In genomic region chr5:12575262-12575661, GRCm38 (mm10) we compare ENCODE assay signal across 27 mouse cellular contexts.
DNase-seq lines count a peak whose midpoint lies in the region; ATAC-seq and TF ChIP-seq lines count a peak whose summit lies in the region.
"Had no signal": no experiment of that assay in that cellular context is flagged by ENCODE, and none has a peak within 500 bp of the region (broad histone marks: within the 10 kb centered on the region; RNA-seq: fewer than 3 reads in every experiment).

No protein-coding gene starts in this region.

- TF ChIP-seq CTCF in MEL (IDR thresholded peaks at IDR 0.05 in 2 of 3, conservative IDR thresholded peaks at IDR 0.05 in 1 of 3; ENCODE audit: control insufficient read depth in 1 of 3, insufficient read depth in 1 of 3, low read depth in 2 of 3, low read length in 3 of 3, poor library complexity in 1 of 3, severe bottlenecking in 1 of 3) (no peak), Patski (IDR thresholded peaks at IDR 0.05) (no peak)
- TF ChIP-seq CTCF in left cerebral cortex, adult 2 months (IDR thresholded peaks at IDR 0.05), result no peak

- no peaks in the 10 kb centered on the region for H3K36me3 ChIP-seq in MEL (ENCODE audit: control insufficient read depth in 1 of 2, insufficient read depth in 2 of 2, low read length in 2 of 2)
- H3K36me3 ChIP-seq in hindbrain, embryonic 16.5 days (ENCODE audit: control insufficient read depth, insufficient read depth, low read length), result no peaks in the 10 kb centered on the region
- H3K36me3 ChIP-seq: embryonic facial prominence, embryonic 15.5 days; forebrain, embryonic 10.5 days; forebrain, embryonic 12.5 days; G1E had no signal

- CTCF ChIA-PET in Patski (lab: Charles Lee), result interaction anchor here (1.9 kb wide), 1 partner anchor 64 kb away, joined by 5 read pairs; no protein-coding TSS in a partner anchor

- no peaks in the 10 kb centered on the region; a peak in 1 of 4 replicates for H3K4me1 ChIP-seq in MEL (ENCODE audit: control insufficient read depth in 1 of 2, insufficient read depth in 2 of 2, low read length in 2 of 2)
- H3K4me1 ChIP-seq in hindbrain, embryonic 16.5 days (ENCODE audit: control insufficient read depth, insufficient read depth, low read depth, low read length), result no peaks in the 10 kb centered on the region; the same call in 1 of the 2 replicates
- H3K4me1 ChIP-seq: embryonic facial prominence, embryonic 15.5 days had no signal

- in situ Hi-C loops in Patski (cut with MboI; ENCODE audit: low pct_unique_long_range_greater_than_20kb), result no loop called here

- 78% methylated on average over 1 of the region's 1 CpGs for WGBS in hindbrain, embryonic 16.5 days

- no peak overlapping the region for H3K27ac ChIP-seq in MEL (ENCODE audit: control insufficient read depth, low read depth, low read length)
- no peak overlapping the region for H3K27ac ChIP-seq in left cerebral cortex, adult 2 months
- no peak overlapping the region for H3K27ac ChIP-seq in hindbrain, embryonic 16.5 days (ENCODE audit: low read depth, low read length)
- H3K27ac ChIP-seq: embryonic facial prominence, embryonic 13.5 days; embryonic facial prominence, embryonic 15.5 days; forebrain, embryonic 10.5 days; forebrain, embryonic 12.5 days had no signal

- intact Hi-C loops in left cerebral cortex, adult 2 months (cut with DNase I), result no loop called here

- TF ChIP-seq POLR2A in MEL (IDR thresholded peaks at IDR 0.05; ENCODE audit: control insufficient read depth in 1 of 2, insufficient read depth in 1 of 2, low read depth in 1 of 2, low read length in 2 of 2, poor library complexity in 1 of 2), result no peak

- no peak for TF ChIP-seq EP300 in MEL (IDR thresholded peaks at IDR 0.05; ENCODE audit: low read depth in 1 of 2, low read length in 2 of 2)

- no peak overlapping the region for H3K4me3 ChIP-seq in MEL (ENCODE audit: control insufficient read depth in 1 of 2, insufficient read depth in 1 of 2, low read depth in 2 of 2, low read length in 2 of 2)
- H3K4me3 ChIP-seq in left cerebral cortex, adult 2 months, result no peak overlapping the region
- H3K4me3 ChIP-seq in hindbrain, embryonic 16.5 days (ENCODE audit: low read length), result no peak overlapping the region
- H3K4me3 ChIP-seq: embryonic facial prominence, embryonic 13.5 days; embryonic facial prominence, embryonic 15.5 days; erythroblast, embryonic 14.5 days; forebrain, embryonic 10.5 days; forebrain, embryonic 12.5 days had no signal

- no peak for TF ChIP-seq RAD21 in MEL (IDR thresholded peaks at IDR 0.05; ENCODE audit: low read depth, low read length)

- ATAC-seq in Patski, result peak; percentile 90
- ATAC-seq in hindbrain, embryonic 16.5 days, result no peak
- ATAC-seq: CD4-positive, CD25-positive, alpha-beta regulatory T cell, adult 4 months; forebrain, embryonic 14.5 days; forebrain, postnatal 0 days had no signal

- no peak overlapping the region for H3K9ac ChIP-seq in MEL (ENCODE audit: control insufficient read depth, low read depth, low read length, poor library complexity, severe bottlenecking)
- no peak overlapping the region for H3K9ac ChIP-seq in hindbrain, embryonic 16.5 days (ENCODE audit: low read depth, low read length)
- H3K9ac ChIP-seq: embryonic facial prominence, embryonic 13.5 days; embryonic facial prominence, embryonic 15.5 days; forebrain, embryonic 12.5 days; forebrain, postnatal 0 days had no signal

- H3K27me3 ChIP-seq in MEL (ENCODE audit: control insufficient read depth in 1 of 2, insufficient read depth in 2 of 2, low read length in 2 of 2) (no peaks in the 10 kb centered on the region), Patski (no peaks in the 10 kb centered on the region)
- no peaks in the 10 kb centered on the region for H3K27me3 ChIP-seq in hindbrain, embryonic 16.5 days (replicated peaks; ENCODE audit: control insufficient read depth, insufficient read depth, low read length)
- H3K27me3 ChIP-seq: CH12.LX; embryonic facial prominence, embryonic 13.5 days; embryonic facial prominence, embryonic 15.5 days; forebrain, embryonic 12.5 days had no signal

- H3K4me2 ChIP-seq in hindbrain, embryonic 16.5 days (ENCODE audit: low read length), result no peak overlapping the region
- H3K4me2 ChIP-seq: embryonic facial prominence, embryonic 13.5 days; embryonic facial prominence, embryonic 15.5 days; forebrain, embryonic 12.5 days had no signal

- POLR2A ChIA-PET in Patski (lab: Charles Lee), result no interaction called here

- peak; percentile 86 for DNase-seq in 3T3-L1 (ENCODE audit: low read depth, low spot score)
- DNase-seq in MEL (ENCODE audit: low read depth, low spot score), result peak; percentile 32
- DNase-seq in Patski (ENCODE audit: low read depth, low spot score), result no peak
- no peak for DNase-seq in left cerebral cortex, adult 2 months (ENCODE audit: extremely low spot score in 1 of 2, low spot score in 2 of 2)
- no peak for DNase-seq in thymus, postnatal 36 days
- DNase-seq in lung, postnatal 4 days, result no peak
- DNase-seq: adrenal gland, adult 2 months; adrenal gland, postnatal 10 days; adrenal gland, postnatal 25 days; cerebellum, adult 11 months; cerebellum, adult 18-20 months; cerebellum, adult 8-10 months; cerebellum, adult 9-11 months; cerebellum, postnatal 14 days; cerebellum, postnatal 36 days; embryo, embryonic 11 days; forebrain, postnatal 0 days had no signal

- H3K9me3 ChIP-seq in MEL (replicated peaks; ENCODE audit: insufficient read depth, low read length), result no peaks in the 10 kb centered on the region
- H3K9me3 ChIP-seq in hindbrain, embryonic 16.5 days (ENCODE audit: control insufficient read depth, low read length), result no peaks in the 10 kb centered on the region
- H3K9me3 ChIP-seq: embryonic facial prominence, embryonic 13.5 days; embryonic facial prominence, embryonic 15.5 days; forebrain, embryonic 10.5 days; forebrain, embryonic 12.5 days; G1E had no signal

- no peaks in the 10 kb centered on the region for H3K79me2 ChIP-seq in MEL (ENCODE audit: control insufficient read depth, insufficient read depth, low read length, poor library complexity)

TF ChIP-seq in MEL, 35 proteins besides CTCF, POLR2A, EP300 and RAD21:
- no peak for TF ChIP-seq GATA1 (IDR thresholded peaks at IDR 0.05; ENCODE audit: low read depth, low read length)
- no peak for TF ChIP-seq USF2 (IDR thresholded peaks at IDR 0.05; ENCODE audit: borderline replicate concordance in 1 of 2, insufficient read depth in 1 of 2, low read depth in 1 of 2, low read length in 2 of 2)
- no peak for TF ChIP-seq MEF2A (IDR thresholded peaks at IDR 0.05; ENCODE audit: extremely low read depth, insufficient replicate concordance, low read depth, low read length, poor library complexity, severe bottlenecking)
- TF ChIP-seq E2F4 (IDR thresholded peaks at IDR 0.05; ENCODE audit: borderline replicate concordance, low read depth, low read length), result no peak
- TF ChIP-seq MAX (IDR thresholded peaks at IDR 0.05; ENCODE audit: low read length), result no peak
- no peak for TF ChIP-seq MAFK (IDR thresholded peaks at IDR 0.05; ENCODE audit: borderline replicate concordance, low read depth, low read length)
- no peak for TF ChIP-seq TBP (IDR thresholded peaks at IDR 0.05; ENCODE audit: low read depth, low read length)
- no peak for TF ChIP-seq HCFC1 (IDR thresholded peaks at IDR 0.05; ENCODE audit: low read depth, low read length)
- TF ChIP-seq CHD1 (IDR thresholded peaks at IDR 0.05; ENCODE audit: low read depth, low read length), result no peak
- no peak for TF ChIP-seq GABPA (IDR thresholded peaks at IDR 0.05; ENCODE audit: low read depth, low read length)
- TF ChIP-seq TAL1 (IDR thresholded peaks at IDR 0.05; ENCODE audit: low read length), result no peak
- TF ChIP-seq RCOR1 (IDR thresholded peaks at IDR 0.05; ENCODE audit: low read depth, low read length), result no peak
- no peak for TF ChIP-seq ZKSCAN1 (IDR thresholded peaks at IDR 0.05; ENCODE audit: low read depth, low read length)
- no peak for TF ChIP-seq MYB (IDR thresholded peaks at IDR 0.05; ENCODE audit: low read depth, low read length)
- no peak for TF ChIP-seq TCF12 (IDR thresholded peaks at IDR 0.05; ENCODE audit: low read depth, low read length)
- no peak for TF ChIP-seq NELFE (IDR thresholded peaks at IDR 0.05; ENCODE audit: low read depth, low read length)
- no peak for TF ChIP-seq ZC3H11A (IDR thresholded peaks at IDR 0.05; ENCODE audit: low read depth, low read length)
- no peak for TF ChIP-seq SIN3A (IDR thresholded peaks at IDR 0.05; ENCODE audit: low read length)

Comparison
In these comparisons a context has a peak if more than half of its experiments do, and no peak if none do; other contexts are left out.
1. DNase-seq: peak in 3T3-L1 (single experiment) and MEL (single experiment); none in Patski (single experiment), left cerebral cortex, adult 2 months (0 of 2), thymus, postnatal 36 days (0 of 2) and lung, postnatal 4 days (0 of 2).